Mouse (Mus musculus) hindbrain, embryonic 16.5 days (tissue): ENCODE data around the gene Trio. TPM values are rescaled to one million over a fixed set of nuclear protein-coding genes. Genes with fewer than 3 reads are reported as not detected.

Experiments used
- ATAC-seq: fragments of 200-750 bp; cut with Nextera tagmentation; 2 replicates; pipeline ENCODE4 v1.8.0; 2017; ENCODE audit warnings: moderate TSS enrichment, moderate library complexity
- H3K27ac ChIP-seq: fragments of 300-500 bp; sonication (generic); 2 replicates; pipeline ENCODE4 v1.5.1; 2014; ENCODE audit warnings: low read depth, mild to moderate bottlenecking, control low read depth, low read length, moderate library complexity
- H3K27me3 ChIP-seq: fragments of 300-500 bp; sonication (generic); replicated peaks from 2 replicates; pipeline ENCODE4 v1.6.1; 2014; ENCODE audit warnings: low read length; ENCODE audit not compliant: control insufficient read depth, insufficient read depth
- H3K36me3 ChIP-seq: fragments of 300-500 bp; sonication (generic); 2 replicates; pipeline ENCODE4 v1.6.1; 2014; ENCODE audit warnings: mild to moderate bottlenecking, low read length, moderate library complexity, mixed read lengths; ENCODE audit not compliant: control insufficient read depth, insufficient read depth
- H3K4me1 ChIP-seq: fragments of 300-500 bp; sonication (generic); 2 replicates; pipeline ENCODE4 v1.6.1; 2014; ENCODE audit warnings: low read depth, low read length; ENCODE audit not compliant: control insufficient read depth, insufficient read depth
- H3K4me2 ChIP-seq: fragments of 300-500 bp; sonication (generic); 2 replicates; pipeline ENCODE4 v1.6.1; 2014; ENCODE audit warnings: mild to moderate bottlenecking, low read length, control low read depth, moderate library complexity
- H3K4me3 ChIP-seq: fragments of 300-500 bp; sonication (generic); 2 replicates; pipeline ENCODE4 v1.5.1; 2014; ENCODE audit warnings: mild to moderate bottlenecking, low read length, control low read depth, moderate library complexity
- H3K9ac ChIP-seq: fragments of 300-500 bp; sonication (generic); 2 replicates; pipeline ENCODE4 v1.6.1; 2014; ENCODE audit warnings: low read depth, mild to moderate bottlenecking, control low read depth, low read length, moderate library complexity
- H3K9me3 ChIP-seq: fragments of 300-500 bp; sonication (generic); 2 replicates; pipeline ENCODE4 v1.6.1; 2014; ENCODE audit warnings: mild to moderate bottlenecking, low read length, moderate library complexity; ENCODE audit not compliant: control insufficient read depth
- WGBS: fragments of 180-500 bp; shearing (Covaris S2); extraction: QIAGEN DNeasy Blood & Tissue Kit; methylation state at CpG from one replicate; pipeline ENCODE4 v1.1.7; 2014; 5-methylcytosine and 5-hydroxymethylcytosine counted together
- polyA plus RNA-seq: library from polyadenylated mRNA; unstranded; fragments of >200 nt; fragmentation: Nextera tagmentation; extraction: Ambion mirVana; gene quantifications from 2 replicates; pipeline ENCODE4 v1.2.1, GENCODE M21; 2015

Gene Trio
- polyA plus RNA-seq, 1 experiment from 2014 or later, result 31.1 TPM

- Histone ChIP-seq H3K4me3 (no peak overlapping the region), H3K36me3 (no peaks in the 10 kb centered on the region), H3K4me1 (peaks cover 9% of the 10 kb centered on the region), H3K9ac (no peak overlapping the region), H3K4me2 (no peak overlapping the region), H3K27ac (no peak overlapping the region), H3K9me3 (no peaks in the 10 kb centered on the region), H3K27me3 (no peaks in the 10 kb centered on the region)
- ATAC-seq, result no peak
- 74% methylated on average over 8 of the region's 8 CpGs for WGBS
Measured at GRCm38 (mm10) chr15:27968183-27968582, 57.5 kb downstream of the Trio start.

GRCm38 (mm10) chr15:27967128-27967876 is 58.3 kb downstream of the Trio start:
- Histone ChIP-seq H3K36me3 (no peaks in the 10 kb centered on the region), H3K4me2 (no peak overlapping the region), H3K9ac (no peak overlapping the region), H3K4me3 (no peak overlapping the region), H3K9me3 (no peaks in the 10 kb centered on the region), H3K27me3 (no peaks in the 10 kb centered on the region), H3K4me1 (peaks cover 17% of the 10 kb centered on the region), H3K27ac (no peak overlapping the region)
- WGBS, result 69% methylated on average over 14 of the region's 14 CpGs
- no peak for ATAC-seq

GRCm38 (mm10) chr15:27964877-27965276 is 60.8 kb downstream of the Trio start:
- Histone ChIP-seq H3K9ac (no peak overlapping the region), H3K9me3 (no peaks in the 10 kb centered on the region), H3K4me2 (no peak overlapping the region), H3K27me3 (no peaks in the 10 kb centered on the region), H3K27ac (no peak overlapping the region), H3K36me3 (no peaks in the 10 kb centered on the region), H3K4me3 (no peak overlapping the region), H3K4me1 (peaks cover 34% of the 10 kb centered on the region)
- no peak for ATAC-seq
- 66% methylated on average over 6 of the region's 6 CpGs for WGBS

- Histone ChIP-seq H3K4me1 (peaks cover 42% of the 10 kb centered on the region), H3K9ac (no peak overlapping the region), H3K4me3 (no peak overlapping the region), H3K4me2 (no peak overlapping the region), H3K27ac (no peak overlapping the region), H3K9me3 (no peaks in the 10 kb centered on the region), H3K36me3 (no peaks in the 10 kb centered on the region), H3K27me3 (no peaks in the 10 kb centered on the region)
- WGBS, result 89% methylated on average over 2 of the region's 2 CpGs
- ATAC-seq, result no peak
Measured at GRCm38 (mm10) chr15:27963506-27963905, 62.1 kb downstream of the Trio start.

- WGBS, result 68% methylated on average over 9 of the region's 9 CpGs
- no peak overlapping the region for H3K27ac ChIP-seq
- peaks cover 60% of the 10 kb centered on the region for H3K4me1 ChIP-seq
- ATAC-seq, result no peak
- H3K36me3 ChIP-seq, result no peaks in the 10 kb centered on the region
- no peaks in the 10 kb centered on the region for H3K9me3 ChIP-seq
- H3K9ac ChIP-seq, result no peak overlapping the region
- no peaks in the 10 kb centered on the region for H3K27me3 ChIP-seq
- H3K4me2 ChIP-seq, result no peak overlapping the region
- no peak overlapping the region for H3K4me3 ChIP-seq
Measured at GRCm38 (mm10) chr15:27960642-27961041, 65.0 kb downstream of the Trio start.

- Histone ChIP-seq H3K4me3 (no peak overlapping the region), H3K27ac (no peak overlapping the region), H3K9ac (no peak overlapping the region), H3K4me2 (no peak overlapping the region), H3K36me3 (no peaks in the 10 kb centered on the region), H3K27me3 (no peaks in the 10 kb centered on the region), H3K4me1 (peaks cover 61% of the 10 kb centered on the region), H3K9me3 (no peaks in the 10 kb centered on the region)
- ATAC-seq, result peak; percentile 48
- WGBS, result 51% methylated on average over 9 of the region's 9 CpGs
Measured at GRCm38 (mm10) chr15:27957867-27958266, 67.8 kb downstream of the Trio start.

GRCm38 (mm10) chr15:27955614-27956013 is 70.0 kb downstream of the Trio start:
- H3K27me3 ChIP-seq, result no peaks in the 10 kb centered on the region
- 0 out of 2 replicates have a peak overlapping the region, but pooled peaks have one; percentile 14 for H3K9ac ChIP-seq
- H3K9me3 ChIP-seq, result no peaks in the 10 kb centered on the region
- no peak overlapping the region for H3K4me3 ChIP-seq
- no peak for ATAC-seq
- 36% methylated on average over 11 of the region's 11 CpGs for WGBS
- no peaks in the 10 kb centered on the region for H3K36me3 ChIP-seq
- H3K4me2 ChIP-seq, result no peak overlapping the region
- no peak overlapping the region for H3K27ac ChIP-seq
- H3K4me1 ChIP-seq, result peaks cover 48% of the 10 kb centered on the region

- Histone ChIP-seq H3K4me3 (no peak overlapping the region), H3K4me2 (no peak overlapping the region), H3K27ac (no peak overlapping the region), H3K9ac (no peak overlapping the region), H3K36me3 (no peaks in the 10 kb centered on the region), H3K4me1 (peaks cover 36% of the 10 kb centered on the region), H3K9me3 (no peaks in the 10 kb centered on the region), H3K27me3 (no peaks in the 10 kb centered on the region)
- WGBS, result 71% methylated on average over 5 of the region's 5 CpGs
- no peak for ATAC-seq
Measured at GRCm38 (mm10) chr15:27954356-27954755, 71.3 kb downstream of the Trio start.

GRCm38 (mm10) chr15:27953570-27953969 is 72.1 kb downstream of the Trio start:
- Histone ChIP-seq H3K4me3 (no peak overlapping the region), H3K27ac (no peak overlapping the region), H3K9ac (no peak overlapping the region), H3K36me3 (no peaks in the 10 kb centered on the region), H3K4me2 (no peak overlapping the region), H3K27me3 (no peaks in the 10 kb centered on the region), H3K9me3 (no peaks in the 10 kb centered on the region), H3K4me1 (peaks cover 34% of the 10 kb centered on the region)
- WGBS, result 82% methylated on average over 3 of the region's 3 CpGs
- ATAC-seq, result no peak
